Mouse (Mus musculus): ENCODE data around the gene Slc9a8. TPM values are rescaled to one million over a fixed set of nuclear protein-coding genes. Genes with fewer than 3 reads are reported as not detected.
A peak's percentile ranks its signal among the peaks of the same experiment; 100 is the strongest.
"Not testable (repeated sequence)": the region's sequence is repeated elsewhere in the genome, so short reads cannot be mapped to it uniquely, and the experiment has no call there.

The Slc9a8 gene
- polyA plus RNA-seq, 1 experiment: 19.0 TPM

GRCm38 (mm10) chr2:167383666-167384083 lies 37.8 kb upstream of the Slc9a8 start:
- Histone ChIP-seq H3K27me3 (ENCODE audit: control insufficient read depth, insufficient read depth, insufficient read length) (no peaks in the 10 kb centered on the region), H3K79me3 (ENCODE audit: low read depth) (no peaks in the 10 kb centered on the region), H3ac (ENCODE audit: control insufficient read depth, insufficient read length, low read depth) (no peak overlapping the region), H3K36me3 (ENCODE audit: control insufficient read depth, insufficient read depth) (no peaks in the 10 kb centered on the region), H3K79me2 (ENCODE audit: control insufficient read depth, insufficient read depth) (no peaks in the 10 kb centered on the region), H3K4me3 (ENCODE audit: insufficient read depth, poor library complexity, severe bottlenecking) (no peak overlapping the region)
- TF ChIP-seq MYOG (IDR thresholded peaks at IDR 0.05; ENCODE audit: control insufficient read depth, extremely low read depth, insufficient read length) (no peak), CTCF (IDR thresholded peaks at IDR 0.05; ENCODE audit: control insufficient read depth, insufficient read depth, insufficient read length) (no peak), MAX (IDR thresholded peaks at IDR 0.05) (peak; percentile 30), MYOD1 (IDR thresholded peaks at IDR 0.05; ENCODE audit: control insufficient read depth, insufficient read length, low read depth) (peak; percentile 59), FOSL1 (IDR thresholded peaks at IDR 0.05; ENCODE audit: insufficient read depth, low read length, poor library complexity, severe bottlenecking) (peak; percentile 68), USF1 (IDR thresholded peaks at IDR 0.05; ENCODE audit: low read depth) (peak; percentile 90)

DNA sequence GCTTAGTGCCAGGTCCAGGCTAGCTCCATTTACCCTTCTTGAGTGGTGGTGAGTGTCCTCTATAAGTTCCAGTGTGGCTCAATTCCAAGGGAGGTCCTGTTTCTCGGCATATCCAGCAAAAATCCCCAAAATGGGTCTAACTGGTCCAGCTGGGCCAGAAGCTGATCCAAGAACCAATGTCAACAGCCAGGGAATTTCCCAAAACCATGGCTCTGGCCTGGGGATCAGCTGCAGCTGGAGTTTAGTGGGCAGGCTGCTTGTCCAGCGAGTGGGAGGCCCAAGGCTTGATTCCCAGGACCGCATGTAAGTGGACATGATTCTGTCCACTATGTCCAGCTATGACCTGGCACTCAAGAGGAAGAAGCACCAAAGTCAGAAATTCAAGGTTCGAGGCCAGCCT lies 35.1 kb upstream of the Slc9a8 start:
- Histone ChIP-seq H3K79me2 (ENCODE audit: control insufficient read depth, insufficient read depth) (no peaks in the 10 kb centered on the region), H3ac (ENCODE audit: control insufficient read depth, insufficient read length, low read depth) (no peak overlapping the region), H3K79me3 (ENCODE audit: low read depth) (no peaks in the 10 kb centered on the region), H3K36me3 (ENCODE audit: control insufficient read depth, insufficient read depth) (no peaks in the 10 kb centered on the region), H3K27me3 (ENCODE audit: control insufficient read depth, insufficient read depth, insufficient read length) (no peaks in the 10 kb centered on the region), H3K4me3 (ENCODE audit: insufficient read depth, poor library complexity, severe bottlenecking) (no peak overlapping the region)
- TF ChIP-seq CEBPB (IDR thresholded peaks at IDR 0.05; ENCODE audit: low read depth) (no peak), MYOD1 (IDR thresholded peaks at IDR 0.05; ENCODE audit: control insufficient read depth, insufficient read length, low read depth) (no peak), CTCF (IDR thresholded peaks at IDR 0.05; ENCODE audit: control insufficient read depth, insufficient read depth, insufficient read length) (no peak), FOSL1 (IDR thresholded peaks at IDR 0.05; ENCODE audit: insufficient read depth, low read length, poor library complexity, severe bottlenecking) (no peak), MYOG (IDR thresholded peaks at IDR 0.05; ENCODE audit: control insufficient read depth, extremely low read depth, insufficient read length) (no peak), USF1 (IDR thresholded peaks at IDR 0.05; ENCODE audit: low read depth) (no peak), MAX (IDR thresholded peaks at IDR 0.05) (no peak)

DNA sequence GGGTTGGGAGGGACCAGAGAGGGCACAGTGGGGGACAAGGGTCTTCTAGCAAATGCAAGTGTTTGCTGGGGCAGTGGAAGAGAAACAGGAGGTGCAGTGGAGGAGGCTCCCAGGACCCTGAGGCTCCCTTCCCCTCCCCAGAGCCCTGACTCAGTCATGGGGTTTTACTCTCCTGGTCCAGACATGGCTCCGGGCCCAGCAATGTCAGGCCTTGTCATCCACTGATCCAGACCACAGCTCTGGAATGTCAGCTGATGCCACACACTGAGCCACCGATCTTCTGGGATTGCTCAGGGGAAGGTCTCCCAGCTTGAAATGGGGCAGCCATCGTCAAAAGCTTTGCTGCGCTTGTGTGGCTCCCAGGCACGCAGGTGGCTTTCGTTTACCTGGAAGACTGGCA lies 34.5 kb upstream of the Slc9a8 start:
- Histone ChIP-seq H3K79me2 (ENCODE audit: control insufficient read depth, insufficient read depth) (no peaks in the 10 kb centered on the region), H3K27me3 (ENCODE audit: control insufficient read depth, insufficient read depth, insufficient read length) (no peaks in the 10 kb centered on the region), H3K79me3 (ENCODE audit: low read depth) (no peaks in the 10 kb centered on the region), H3K36me3 (ENCODE audit: control insufficient read depth, insufficient read depth) (no peaks in the 10 kb centered on the region), H3K4me3 (ENCODE audit: insufficient read depth, poor library complexity, severe bottlenecking) (no peak overlapping the region), H3ac (ENCODE audit: control insufficient read depth, insufficient read length, low read depth) (peak overlapping the region; percentile 22)
- TF ChIP-seq MYOD1 (IDR thresholded peaks at IDR 0.05; ENCODE audit: control insufficient read depth, insufficient read length, low read depth) (peak; percentile 24), FOSL1 (IDR thresholded peaks at IDR 0.05; ENCODE audit: insufficient read depth, low read length, poor library complexity, severe bottlenecking) (no peak), USF1 (IDR thresholded peaks at IDR 0.05; ENCODE audit: low read depth) (peak; percentile 29)

- TF ChIP-seq MAX (IDR thresholded peaks at IDR 0.05): no peak
- TF ChIP-seq MYOD1 (IDR thresholded peaks at IDR 0.05; ENCODE audit: control insufficient read depth, insufficient read length, low read depth): no peak
- TF ChIP-seq CEBPB (IDR thresholded peaks at IDR 0.05; ENCODE audit: low read depth): no peak
- no peak for TF ChIP-seq USF1 (IDR thresholded peaks at IDR 0.05; ENCODE audit: low read depth)
- TF ChIP-seq CTCF (IDR thresholded peaks at IDR 0.05; ENCODE audit: control insufficient read depth, insufficient read depth, insufficient read length): no peak
- TF ChIP-seq FOSL1 (IDR thresholded peaks at IDR 0.05; ENCODE audit: insufficient read depth, low read length, poor library complexity, severe bottlenecking): no peak
- TF ChIP-seq MYOG (IDR thresholded peaks at IDR 0.05; ENCODE audit: control insufficient read depth, extremely low read depth, insufficient read length): no peak
- H3K79me2 ChIP-seq (ENCODE audit: control insufficient read depth, insufficient read depth): no peaks in the 10 kb centered on the region
- H3K4me3 ChIP-seq (ENCODE audit: insufficient read depth, poor library complexity, severe bottlenecking): no peak overlapping the region
Observed at GRCm38 (mm10) chr2:167394426-167394825, 27.1 kb upstream of the Slc9a8 start.

GRCm38 (mm10) chr2:167396420-167396819 lies 25.1 kb upstream of the Slc9a8 start:
- H3ac ChIP-seq (ENCODE audit: control insufficient read depth, insufficient read length, low read depth); H3K27me3 ChIP-seq (ENCODE audit: control insufficient read depth, insufficient read depth, insufficient read length); H3K4me3 ChIP-seq (ENCODE audit: insufficient read depth, poor library complexity, severe bottlenecking); H3K79me2 ChIP-seq (ENCODE audit: control insufficient read depth, insufficient read depth); H3K79me3 ChIP-seq (ENCODE audit: low read depth); H3K36me3 ChIP-seq (ENCODE audit: control insufficient read depth, insufficient read depth): not testable (repeated sequence)

More at GRCm38 (mm10) chr2:167394426-167394825, 27.1 kb upstream of the Slc9a8 start:
- Histone ChIP-seq H3K79me3 (ENCODE audit: low read depth) (no peaks in the 10 kb centered on the region), H3K36me3 (ENCODE audit: control insufficient read depth, insufficient read depth) (no peaks in the 10 kb centered on the region), H3ac (ENCODE audit: control insufficient read depth, insufficient read length, low read depth) (no peak overlapping the region), H3K27me3 (ENCODE audit: control insufficient read depth, insufficient read depth, insufficient read length) (no peaks in the 10 kb centered on the region)

GRCm38 (mm10) chr2:167399012-167399411 lies 22.5 kb upstream of the Slc9a8 start:
- Histone ChIP-seq H3K27me3 (ENCODE audit: control insufficient read depth, insufficient read depth, insufficient read length) (no peaks in the 10 kb centered on the region), H3K79me3 (ENCODE audit: low read depth) (no peaks in the 10 kb centered on the region), H3K4me3 (ENCODE audit: insufficient read depth, poor library complexity, severe bottlenecking) (no peak overlapping the region), H3ac (ENCODE audit: control insufficient read depth, insufficient read length, low read depth) (no peak overlapping the region), H3K36me3 (ENCODE audit: control insufficient read depth, insufficient read depth) (no peaks in the 10 kb centered on the region), H3K79me2 (ENCODE audit: control insufficient read depth, insufficient read depth) (no peaks in the 10 kb centered on the region)
- TF ChIP-seq MYOD1 (IDR thresholded peaks at IDR 0.05; ENCODE audit: control insufficient read depth, insufficient read length, low read depth): no peak
- no peak for TF ChIP-seq MAX (IDR thresholded peaks at IDR 0.05)
- no peak for TF ChIP-seq CEBPB (IDR thresholded peaks at IDR 0.05; ENCODE audit: low read depth)
- no peak for TF ChIP-seq CTCF (IDR thresholded peaks at IDR 0.05; ENCODE audit: control insufficient read depth, insufficient read depth, insufficient read length)
- TF ChIP-seq FOSL1 (IDR thresholded peaks at IDR 0.05; ENCODE audit: insufficient read depth, low read length, poor library complexity, severe bottlenecking): no peak
- no peak for TF ChIP-seq USF1 (IDR thresholded peaks at IDR 0.05; ENCODE audit: low read depth)
- TF ChIP-seq MYOG (IDR thresholded peaks at IDR 0.05; ENCODE audit: control insufficient read depth, extremely low read depth, insufficient read length): no peak
